Mouse (Mus musculus): ENCODE measurements around the gene Psmd10.

Gene Psmd10

DNA sequence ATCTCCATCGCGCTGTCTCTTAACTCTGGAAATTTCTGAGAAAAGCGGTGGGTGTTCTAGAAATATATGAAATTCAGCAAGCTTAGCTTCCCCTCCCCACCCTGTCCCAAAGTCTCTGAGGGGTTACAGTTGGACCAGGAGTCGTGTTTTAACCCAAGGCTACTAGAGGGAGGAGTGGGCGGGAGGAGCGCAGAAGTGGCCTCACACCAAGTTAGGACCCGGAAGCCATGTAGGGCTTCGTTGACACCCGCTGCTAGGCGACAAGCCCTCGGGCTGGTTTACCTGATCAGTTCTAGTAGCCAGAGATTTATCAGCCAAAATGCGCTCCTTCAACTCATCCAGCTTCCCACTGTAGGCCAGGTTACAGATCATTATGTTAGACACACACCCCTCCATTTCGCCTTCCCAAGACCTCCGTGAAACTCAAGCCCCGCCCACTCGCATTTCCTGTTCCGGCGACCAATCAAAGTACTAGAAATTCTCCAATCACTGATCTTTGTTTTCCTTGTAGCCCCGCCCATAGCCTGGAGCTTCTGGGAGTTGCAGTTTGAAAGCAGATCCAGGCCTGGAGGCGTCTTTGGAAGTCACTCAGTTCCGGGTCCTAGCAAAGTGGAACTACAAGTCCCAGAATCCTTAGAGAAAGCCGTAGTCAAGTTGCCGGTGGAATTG is at the start of gene Psmd10, which contains the start of gene Atg4a:
Psmd10 (minus strand) TSS at position 457 of the 669 bp plus-strand sequence.
Atg4a (plus strand) TSS at position 636 of the 669 bp plus-strand sequence.
- DNase-seq (ENCODE audit: low spot score) = peak; percentile 92

GRCm38 (mm10) chrX:140998885-140999284 is 42.4 kb upstream of the Psmd10 start:
- DNase-seq (ENCODE audit: low spot score) = no peak

- no peak for DNase-seq (ENCODE audit: low spot score)
Observed at GRCm38 (mm10) chrX:140997912-140998545, 41.5 kb upstream of the Psmd10 start.

DNA sequence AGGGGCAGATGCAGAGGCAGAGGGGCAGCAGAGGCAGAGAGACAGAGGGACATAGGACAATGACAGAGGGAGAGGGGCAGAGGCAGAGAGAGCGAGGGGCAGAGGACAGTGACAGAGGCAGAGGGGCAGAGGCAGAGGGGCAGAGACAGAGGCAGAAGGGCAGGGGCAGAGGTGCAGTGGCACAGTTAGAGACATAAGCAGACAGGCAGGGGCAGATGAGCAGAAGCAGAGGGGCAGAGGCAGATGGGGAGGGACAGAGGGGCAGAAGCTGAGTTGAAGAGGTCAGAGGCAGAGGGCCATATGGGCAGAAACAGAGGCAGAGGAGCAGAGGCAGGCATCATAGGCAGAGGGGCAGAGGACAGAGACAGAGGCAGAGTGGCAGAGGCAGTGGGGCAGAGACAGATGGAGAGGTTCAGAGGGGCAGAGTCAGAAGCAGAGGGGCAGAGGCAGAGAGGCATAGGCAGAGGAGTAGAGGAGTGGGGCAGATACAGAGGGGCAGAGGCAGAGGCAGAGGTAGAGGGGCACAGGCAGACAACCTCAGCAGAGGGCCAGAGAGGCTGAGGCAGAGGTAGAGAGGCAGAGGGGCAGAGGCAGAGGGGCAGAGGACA is 40.5 kb upstream of the Psmd10 start:
- DNase-seq (ENCODE audit: low spot score) = no peak

GRCm38 (mm10) chrX:140985256-140985655 is 28.7 kb upstream of the Psmd10 start:
- DNase-seq (ENCODE audit: low spot score) = no peak

DNA sequence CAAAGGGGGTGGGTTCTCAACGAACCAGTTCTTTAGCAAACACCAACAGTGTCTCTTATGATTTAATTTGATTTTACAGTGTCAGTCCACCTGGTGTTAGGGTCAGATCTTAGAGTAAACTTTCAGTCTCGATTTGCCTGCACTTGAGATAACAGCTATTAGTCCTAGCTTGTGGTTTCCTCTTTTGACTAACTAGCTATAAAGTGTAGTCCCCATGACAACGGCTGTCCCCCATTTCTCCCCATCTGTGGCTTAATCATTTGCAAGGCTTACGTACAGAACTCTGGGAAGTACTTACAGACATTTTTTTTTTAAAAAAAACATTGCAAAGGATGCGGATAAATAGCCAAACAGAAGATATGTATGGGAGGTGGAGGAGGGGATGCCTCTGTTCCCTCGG is 28.3 kb upstream of the Psmd10 start:
- DNase-seq (ENCODE audit: low spot score) = no peak

DNA sequence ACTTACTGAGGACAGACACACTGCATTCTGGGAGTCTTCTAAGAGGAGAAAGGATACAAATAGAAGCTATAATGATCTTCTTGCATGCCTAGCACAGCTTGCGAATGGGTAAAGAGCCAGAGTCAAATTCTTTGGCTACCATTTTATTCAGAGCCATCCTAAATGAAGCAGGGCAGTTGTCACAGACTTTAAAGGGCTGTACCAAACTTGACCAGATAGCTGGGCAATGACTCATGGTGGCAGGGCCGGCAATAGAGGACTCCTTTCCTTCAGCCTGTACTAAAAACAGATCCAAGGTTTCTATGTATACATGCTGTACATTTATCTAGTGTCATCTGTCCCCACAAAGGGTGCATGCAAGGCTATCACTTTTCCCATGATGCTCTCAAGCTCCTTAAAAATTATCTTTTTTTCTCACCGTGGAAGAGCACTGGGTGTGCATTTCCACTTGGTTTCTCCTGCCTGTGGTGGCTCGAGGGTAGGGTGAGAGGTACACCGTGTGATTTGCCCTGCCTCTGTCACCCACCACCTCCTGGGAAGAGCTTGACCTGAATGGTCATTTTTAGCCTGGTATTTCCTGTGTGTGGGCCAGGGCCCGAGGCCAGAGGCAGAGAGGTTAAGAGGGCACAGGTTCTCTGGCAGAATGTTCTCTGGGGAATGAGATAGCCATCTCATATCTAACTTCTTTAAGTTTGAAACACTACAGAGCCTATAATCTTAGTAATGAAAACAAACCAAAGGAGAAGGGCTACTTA is 26.9 kb upstream of the Psmd10 start:
- DNase-seq (ENCODE audit: low spot score) = no peak

DNA sequence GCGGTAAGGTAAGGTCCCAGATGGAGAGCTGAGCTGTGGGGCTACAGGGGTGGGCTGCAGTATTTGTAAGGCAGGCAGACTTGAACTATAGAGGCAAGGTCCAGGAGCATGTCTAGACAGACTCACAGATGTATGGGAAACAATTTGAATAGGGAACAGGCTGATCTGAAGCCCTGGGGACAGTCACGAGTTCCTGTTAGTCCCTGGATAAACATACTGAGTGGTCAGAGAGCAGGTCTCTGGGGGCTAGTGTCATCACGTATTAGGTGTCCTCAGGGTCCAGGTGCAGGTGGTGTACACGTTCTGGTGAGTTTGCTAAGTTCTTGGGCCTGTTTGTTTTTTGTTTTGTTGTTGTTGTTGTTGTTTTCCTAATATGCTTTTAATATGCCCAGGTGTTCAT is 23.6 kb upstream of the Psmd10 start:
- no peak for DNase-seq (ENCODE audit: low spot score)

- DNase-seq (ENCODE audit: low spot score) = no peak
Observed at GRCm38 (mm10) chrX:140979546-140979945, 23.0 kb upstream of the Psmd10 start.

DNA sequence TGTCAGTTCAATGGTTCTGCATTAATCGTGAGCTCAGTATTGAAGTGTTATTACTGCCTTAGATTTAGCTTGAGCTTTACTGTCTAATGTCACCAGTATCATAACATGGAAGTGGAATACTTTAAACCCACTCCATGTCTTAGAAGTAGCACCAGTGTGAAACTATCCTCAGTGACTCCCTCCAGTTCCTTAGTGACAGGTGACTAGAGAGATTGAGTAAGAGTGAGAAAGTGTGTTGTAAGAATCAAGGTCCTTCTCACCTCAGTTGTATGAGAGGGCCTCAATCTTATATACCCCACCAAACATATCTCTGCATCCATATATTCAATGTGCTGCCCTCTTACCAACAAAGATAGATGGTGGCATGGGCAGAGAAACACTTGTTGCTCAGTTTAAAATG is 22.4 kb upstream of the Psmd10 start:
- DNase-seq (ENCODE audit: low spot score) = no peak

- peak; percentile 5 for DNase-seq (ENCODE audit: low spot score)
Observed at GRCm38 (mm10) chrX:140956959-140957358, 431 bp upstream of the Psmd10 start.

GRCm38 (mm10) chrX:140953618-140954017 is 2.9 kb downstream of the Psmd10 start:
- no peak for DNase-seq (ENCODE audit: low spot score)

DNA sequence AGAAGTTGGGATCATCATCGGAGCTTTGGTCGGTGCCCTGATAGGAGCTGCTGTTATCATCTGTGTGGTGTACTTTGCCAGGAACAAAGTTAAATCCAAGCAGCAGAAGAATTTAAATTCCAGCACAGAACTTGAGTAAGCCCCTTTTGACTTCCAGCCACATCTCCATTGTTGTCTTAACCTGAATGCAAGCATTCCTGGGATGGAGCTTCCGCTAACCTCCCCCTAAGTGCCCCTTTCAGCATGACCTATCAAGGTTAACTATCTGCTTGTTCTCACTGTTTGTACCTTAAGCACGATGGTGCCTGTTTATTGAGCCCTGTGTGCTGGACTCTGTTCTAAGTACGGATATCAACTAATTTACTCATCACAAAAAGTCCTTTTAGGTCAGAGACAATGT is 20.3 kb downstream of the Psmd10 start:
- DNase-seq (ENCODE audit: low spot score) = no peak

- no peak for DNase-seq (ENCODE audit: low spot score)
Observed at GRCm38 (mm10) chrX:140933263-140933662, 23.3 kb downstream of the Psmd10 start.

GRCm38 (mm10) chrX:140932066-140932465 is 24.5 kb downstream of the Psmd10 start:
- DNase-seq (ENCODE audit: low spot score) = no peak

- DNase-seq (ENCODE audit: low spot score) = no peak
Observed at GRCm38 (mm10) chrX:140921321-140921720, 35.2 kb downstream of the Psmd10 start.

- no peak for DNase-seq (ENCODE audit: low spot score)
Observed at GRCm38 (mm10) chrX:140907360-140907759, 49.2 kb downstream of the Psmd10 start, which contains the start of gene Vsig1. Vsig1 (plus strand) TSS chrX:140907608.

GRCm38 (mm10) chrX:140903487-140903886 is 53.0 kb downstream of the Psmd10 start:
- no peak for DNase-seq (ENCODE audit: low spot score)
